Mouse (Mus musculus) cerebellum, adult 2 months (tissue): ENCODE results near the gene Dut. TPM values are rescaled to one million over a fixed set of nuclear protein-coding genes. Genes with fewer than 3 reads are reported as not detected.
"Not testable (repeated sequence)": the region's sequence is repeated elsewhere in the genome, so short reads cannot be mapped to it uniquely, and the experiment has no call there.

Source experiments
- DNase-seq, 2 experiments: peaks; one replicate each; pipeline ENCODE4 v3.0.0; 2021
- H3K27ac ChIP-seq: fragments of 200-500 bp; 2 replicates; pipeline ENCODE4 v1.5.1; 2012; ENCODE audit warnings: low read length, control low read depth, inconsistent platforms; ENCODE audit not compliant: insufficient read depth
- H3K27me3 ChIP-seq: fragments of 200-500 bp; 2 replicates; pipeline ENCODE4 v1.6.1; 2012; ENCODE audit warnings: inconsistent platforms, mild to moderate bottlenecking, low read length, moderate library complexity; ENCODE audit not compliant: control insufficient read depth, insufficient read depth
- H3K4me1 ChIP-seq: fragments of 200-500 bp; 2 replicates; pipeline ENCODE4 v1.6.1; 2011; ENCODE audit warnings: low read length; ENCODE audit not compliant: control insufficient read depth, insufficient read depth
- H3K4me3 ChIP-seq: fragments of 200-500 bp; replicated peaks from 2 replicates; pipeline ENCODE3; 2011; ENCODE audit warnings: mild to moderate bottlenecking, low read depth, low read length, control low read depth; ENCODE audit not compliant: insufficient read depth
- CTCF ChIP-seq: fragments of 200-500 bp; IDR thresholded peaks from 2 replicates; pipeline ENCODE4 v1.5.1; 2011; ENCODE audit warnings: low read depth, mild to moderate bottlenecking, control low read depth, low read length, moderate library complexity, borderline replicate concordance; ENCODE audit not compliant: insufficient read depth
- POLR2A ChIP-seq: fragments of 200-500 bp; IDR thresholded peaks from 2 replicates; pipeline ENCODE4 v1.6.1; 2011; ENCODE audit warnings: low read length, control low read depth, borderline replicate concordance; ENCODE audit not compliant: insufficient read depth
- WGBS: fragments of 180-500 bp; shearing (Covaris S2); methylation state at CpG from one replicate; pipeline ENCODE4 v1.1.7; 2018; 5-methylcytosine and 5-hydroxymethylcytosine counted together
- polyA plus RNA-seq: library from polyadenylated mRNA; depleted of rRNA; stranded (reverse); fragments of >200 nt; gene quantifications from 2 replicates; pipeline ENCODE4 v1.2.3, GENCODE M21; 2012

The Dut gene
- polyA plus RNA-seq, 1 experiment = 44.8 TPM

DNA sequence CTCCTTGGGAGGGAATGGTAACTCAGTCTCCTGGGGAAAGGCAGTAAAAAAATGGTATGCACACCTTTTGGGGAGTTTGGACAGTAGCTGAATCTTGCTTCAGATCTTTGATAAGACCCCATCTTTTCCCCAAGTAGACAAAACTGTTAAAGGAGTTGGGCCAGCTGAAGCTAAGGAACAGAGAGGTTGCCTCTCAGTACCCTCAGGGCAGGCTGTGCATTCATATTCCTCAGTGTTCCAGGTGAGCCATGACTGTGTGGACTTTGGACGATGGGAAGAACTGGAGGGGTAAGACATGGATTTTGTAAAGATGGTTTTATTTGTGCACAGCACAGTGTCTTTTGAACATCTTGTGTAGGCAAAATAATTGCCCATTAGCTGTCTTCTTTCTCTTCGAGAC lies 13.3 kb downstream of the Dut start:
- TF ChIP-seq CTCF (no peak), POLR2A (no peak)
- Histone ChIP-seq H3K27me3 (no peaks in the 10 kb centered on the region), H3K27ac (no peak overlapping the region), H3K4me1 (no peaks in the 10 kb centered on the region), H3K4me3 (no peak overlapping the region)
- DNase-seq = no peak
- whole genome bisulfite sequencing = 79% methylated on average over 2 of the region's 2 CpGs

DNA sequence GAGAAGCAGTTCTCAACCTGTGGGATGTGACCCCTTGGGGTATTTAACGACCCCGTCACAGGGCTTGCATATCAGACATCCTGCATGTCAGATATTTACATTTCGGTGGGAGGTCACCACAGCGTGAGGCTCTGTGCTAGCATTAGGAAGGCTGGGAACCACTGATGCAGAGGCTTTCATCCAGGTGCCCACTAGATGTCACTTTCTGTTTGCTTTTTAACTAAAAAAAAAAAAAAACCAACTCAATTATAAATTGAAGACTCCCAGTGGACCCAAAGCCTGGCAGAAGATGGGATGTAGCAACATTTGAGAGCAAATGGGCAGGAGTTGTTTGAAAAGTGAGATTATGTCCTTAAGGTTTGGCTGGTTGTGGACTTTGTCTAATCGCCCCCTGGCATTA lies 16.1 kb downstream of the Dut start:
- H3K27ac ChIP-seq = no peak overlapping the region
- TF ChIP-seq CTCF (peak; percentile 31; the same call in 1 of the 2 replicates), POLR2A (no peak)
- H3K4me1 ChIP-seq = no peaks in the 10 kb centered on the region
- WGBS = 6% methylated on average over 5 of the region's 5 CpGs
- H3K27me3 ChIP-seq = no peaks in the 10 kb centered on the region
- no peak overlapping the region for H3K4me3 ChIP-seq
- no peak for DNase-seq

DNA sequence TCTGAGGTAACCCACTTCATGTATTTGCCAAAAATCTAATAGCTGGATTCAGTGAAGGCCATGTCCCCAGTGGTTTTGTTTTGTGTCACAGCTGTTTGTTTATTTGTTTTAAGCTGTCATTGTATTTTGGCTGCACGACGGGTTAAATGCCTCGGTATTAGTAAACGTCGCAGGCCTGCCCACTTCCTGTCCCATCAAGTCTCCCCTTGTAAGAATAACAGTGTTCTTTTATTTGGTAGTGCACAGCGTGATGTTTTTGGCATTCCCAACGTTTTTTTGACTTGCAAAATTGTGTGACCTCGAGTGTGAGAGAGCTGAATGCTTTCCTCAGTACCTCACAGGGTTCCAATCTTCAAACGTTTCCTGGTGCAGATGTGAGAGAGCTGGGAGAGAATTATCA lies 16.8 kb downstream of the Dut start:
- H3K4me1 ChIP-seq = no peaks in the 10 kb centered on the region
- no peak for TF ChIP-seq POLR2A
- TF ChIP-seq CTCF = no peak
- no peak overlapping the region for H3K27ac ChIP-seq
- no peak for DNase-seq
- no peaks in the 10 kb centered on the region for H3K27me3 ChIP-seq
- 26% methylated on average over 9 of the region's 9 CpGs for WGBS
- H3K4me3 ChIP-seq = no peak overlapping the region

DNA sequence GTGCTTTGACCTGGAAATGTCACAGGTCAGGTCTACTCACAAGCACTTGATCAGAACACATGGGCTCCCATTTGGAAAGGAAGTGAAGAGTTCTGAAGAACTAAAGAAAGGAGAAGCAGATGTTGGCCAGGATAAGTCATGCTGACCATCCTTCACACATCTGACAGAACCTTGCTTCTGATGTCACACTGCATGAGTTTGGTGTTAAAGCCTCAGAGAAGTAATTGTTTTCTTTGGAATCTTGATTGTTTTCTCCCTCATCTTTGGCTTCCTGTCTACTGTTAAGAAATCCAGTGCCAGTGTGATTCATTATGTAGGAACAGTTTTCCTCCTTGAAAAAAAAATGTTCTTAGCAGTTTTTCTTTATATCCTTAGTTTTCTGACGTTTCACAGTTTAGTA lies 21.9 kb downstream of the Dut start:
- Histone ChIP-seq H3K27ac (no peak overlapping the region), H3K27me3 (no peaks in the 10 kb centered on the region), H3K4me3 (no peak overlapping the region), H3K4me1 (no peaks in the 10 kb centered on the region)
- TF ChIP-seq CTCF (no peak), POLR2A (no peak)
- DNase-seq = no peak
- WGBS = 85% methylated on average over 1 of the region's 1 CpGs

DNA sequence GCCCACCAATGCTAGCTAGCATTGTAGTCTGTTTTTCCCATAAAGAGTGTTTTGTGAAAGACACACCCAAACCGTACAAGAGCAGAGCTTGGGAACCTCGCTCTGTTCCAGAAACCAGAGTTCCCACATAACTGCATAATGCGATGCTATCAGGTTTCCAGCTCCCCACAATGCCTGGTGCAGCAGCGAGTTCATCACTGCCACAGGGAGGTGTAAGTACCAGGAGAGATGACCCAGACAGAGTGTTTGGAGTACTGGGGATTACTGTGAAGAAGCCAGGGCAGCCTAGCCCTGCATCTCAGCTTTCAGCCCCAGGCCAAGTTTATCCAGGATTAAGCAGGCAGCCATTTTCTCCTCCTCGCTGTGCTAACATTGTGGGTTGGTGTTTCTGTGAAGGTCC lies 28.6 kb downstream of the Dut start:
- 75% methylated on average over 5 of the region's 5 CpGs for WGBS
- H3K4me3 ChIP-seq = no peak overlapping the region
- no peaks in the 10 kb centered on the region for H3K27me3 ChIP-seq
- no peak for TF ChIP-seq CTCF
- no peak for TF ChIP-seq POLR2A
- no peaks in the 10 kb centered on the region for H3K4me1 ChIP-seq
- H3K27ac ChIP-seq = no peak overlapping the region
- DNase-seq = no peak

DNA sequence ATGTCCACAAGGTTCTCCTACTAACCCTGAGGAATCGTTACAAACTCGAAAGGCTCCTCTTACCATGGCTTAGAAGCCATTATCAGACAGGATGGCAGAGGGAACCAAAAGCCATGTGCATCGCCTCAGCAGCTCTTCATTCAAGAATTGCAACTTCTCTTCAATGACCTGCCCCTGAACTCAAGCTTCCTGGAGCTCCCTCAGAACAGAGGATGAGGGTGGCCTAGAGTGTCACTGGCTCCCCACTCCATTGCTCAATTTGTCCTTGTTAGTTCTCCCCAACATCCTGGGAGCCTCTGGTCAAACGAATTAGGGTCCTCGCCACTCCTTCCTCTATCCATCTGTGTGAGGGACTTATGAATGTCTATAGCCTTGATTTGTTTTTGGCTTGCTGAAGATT lies 29.7 kb downstream of the Dut start:
- Histone ChIP-seq H3K4me1 (no peaks in the 10 kb centered on the region), H3K27me3 (no peaks in the 10 kb centered on the region), H3K27ac (no peak overlapping the region), H3K4me3 (no peak overlapping the region)
- WGBS = 94% methylated on average over 5 of the region's 5 CpGs
- no peak for DNase-seq
- no peak for TF ChIP-seq POLR2A
- TF ChIP-seq CTCF = no peak

DNA sequence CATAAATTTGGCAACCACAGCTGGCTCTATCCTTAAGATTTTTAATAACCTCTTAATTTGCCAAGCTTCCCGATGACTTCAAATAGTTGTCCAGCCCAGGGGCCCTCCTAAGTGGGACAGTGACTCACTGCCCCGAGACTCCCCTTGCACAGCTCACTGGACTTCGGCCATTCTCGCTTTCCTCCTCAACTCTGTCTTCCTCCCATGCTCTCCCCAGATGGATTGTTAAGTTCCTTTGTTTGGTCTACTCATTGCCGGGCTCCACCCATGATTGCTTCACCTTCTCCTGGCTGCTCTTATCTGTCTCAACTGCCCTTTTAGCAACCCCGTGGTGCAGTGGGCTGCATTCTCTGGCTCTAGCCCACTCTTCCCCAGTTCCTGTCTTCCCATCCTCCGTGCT lies 31.5 kb downstream of the Dut start:
- WGBS = 55% methylated on average over 7 of the region's 7 CpGs
- Histone ChIP-seq H3K4me3 (no peak overlapping the region), H3K4me1 (no peaks in the 10 kb centered on the region), H3K27me3 (no peaks in the 10 kb centered on the region), H3K27ac (no peak overlapping the region)
- TF ChIP-seq POLR2A (no peak), CTCF (no peak)
- no peak for DNase-seq

DNA sequence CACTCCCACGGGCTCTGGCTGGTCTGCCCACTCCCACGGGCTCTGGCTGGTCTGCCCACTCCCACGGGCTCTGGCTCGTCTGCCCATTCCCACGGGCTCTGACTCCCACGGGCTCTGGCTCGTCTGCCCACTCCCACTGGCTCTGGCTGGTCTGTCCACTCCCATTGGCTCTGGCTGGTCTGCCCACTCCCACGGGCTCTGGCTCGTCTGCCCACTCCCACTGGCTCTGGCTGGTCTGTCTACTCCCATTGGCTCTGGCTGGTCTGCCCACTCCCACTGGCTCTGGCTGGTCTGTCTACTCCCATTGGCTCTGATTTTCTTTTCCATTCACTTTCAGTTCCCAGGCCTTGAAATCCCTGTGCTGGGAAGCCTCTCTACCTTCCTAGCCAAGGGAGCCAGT lies 33.0 kb downstream of the Dut start:
- 26% methylated on average over 9 of the region's 9 CpGs for whole genome bisulfite sequencing

More for the DNA sequence above, 33.0 kb downstream of the Dut start:
- H3K4me3 ChIP-seq, DNase-seq, H3K27ac ChIP-seq, H3K27me3 ChIP-seq, H3K4me1 ChIP-seq: not testable (repeated sequence)
